Mouse (Mus musculus) neutrophil, adult 65 days (primary cell): Measurements from ENCODE around the gene Olfr512. TPM values are rescaled to one million over a fixed set of nuclear protein-coding genes. Genes with fewer than 3 reads are reported as not detected.

Experiments
- total RNA-seq: library from RNA; stranded (reverse); gene quantifications from 2 replicates; pipeline ENCODE4 v1.2.4, GENCODE M21; 2023

The Olfr512 gene
- not detected in 2 replicates for total RNA-seq

DNA sequence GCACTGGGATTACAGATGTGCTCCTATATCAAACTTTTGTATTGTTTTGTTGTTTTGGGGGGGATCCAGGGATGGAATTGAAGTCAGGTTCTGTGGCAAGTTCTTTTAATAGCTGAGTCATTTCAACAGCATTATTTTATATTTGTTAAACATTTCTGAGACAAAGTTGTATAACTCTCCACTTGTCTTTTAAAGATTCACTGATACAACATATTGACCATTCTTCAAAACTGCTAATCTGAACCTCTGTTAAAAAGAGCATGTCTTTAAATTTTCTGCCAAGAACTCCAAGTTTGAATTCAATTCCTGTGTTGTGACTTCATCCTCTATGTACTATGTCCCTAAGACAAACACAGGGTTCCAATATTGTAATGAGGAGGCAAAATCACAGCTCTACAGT lies at the start of gene Olfr512:
Olfr512 (plus strand) TSS at position 301 of the 400 bp plus-strand sequence.

DNA sequence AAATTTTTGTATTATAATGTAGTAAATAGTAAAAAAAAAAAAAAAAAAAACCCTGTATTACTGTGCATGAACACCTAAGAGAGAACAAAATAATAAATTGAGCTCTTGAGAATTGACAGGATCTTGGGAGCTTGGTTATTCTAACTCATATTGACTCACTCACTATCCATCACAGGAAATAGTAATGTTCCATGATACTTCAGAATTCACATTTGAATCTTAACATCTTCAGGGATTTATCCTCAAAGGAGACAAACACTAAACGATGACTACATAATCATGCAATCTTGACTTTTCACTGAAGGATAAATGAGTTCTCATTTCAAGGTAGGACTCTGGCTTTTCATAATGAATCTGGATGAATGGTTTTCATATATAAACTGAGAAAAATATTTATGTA lies 47.0 kb upstream of the Olfr512 start, which contains the start of gene Olfr510:
Olfr510 (plus strand) TSS at position 301 of the 400 bp plus-strand sequence.

DNA sequence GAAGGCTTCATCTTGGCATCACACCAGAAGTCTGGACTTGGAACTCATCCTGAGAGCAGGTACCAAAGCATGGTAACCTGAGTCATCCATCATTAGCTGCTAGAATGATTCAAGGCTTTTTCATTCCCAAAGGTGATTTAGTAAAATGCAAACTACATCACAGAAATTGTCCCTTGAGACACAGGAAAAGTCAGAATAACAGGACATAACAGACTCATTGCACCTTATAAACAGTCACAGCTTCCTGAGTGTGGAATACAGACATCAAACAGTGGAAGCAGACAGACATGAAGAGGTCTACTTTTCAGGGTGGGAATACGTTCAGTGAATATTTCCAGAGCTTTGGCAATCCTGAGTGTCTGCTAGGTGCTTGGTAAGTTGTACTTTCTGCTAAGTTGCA lies 37.6 kb downstream of the Olfr512 start, which contains the start of gene Olfr513:
Olfr513 (plus strand) TSS at position 301 of the 400 bp plus-strand sequence.

Other genes starting within 250 kb of the Olfr512 start
- not detected in 2 replicates for gene Olfr498, start 248.0 kb upstream of the Olfr512 start, total RNA-seq
- gene Olfr502, start 188.3 kb upstream of the Olfr512 start, total RNA-seq, result not detected in 2 replicates
- gene Olfr503, start 168.8 kb upstream of the Olfr512 start, total RNA-seq, result not detected in 2 replicates
- not detected in 2 replicates for gene Olfr504, start 147.5 kb upstream of the Olfr512 start, total RNA-seq
- gene Olfr506, start 102.5 kb upstream of the Olfr512 start, total RNA-seq, result not detected in 2 replicates
- gene Olfr507, start 91.5 kb upstream of the Olfr512 start, total RNA-seq, result not detected in 2 replicates
- gene Olfr508, start 83.3 kb upstream of the Olfr512 start, total RNA-seq, result not detected in 2 replicates
- not detected in 2 replicates for gene Olfr509, start 61.4 kb upstream of the Olfr512 start, total RNA-seq
- gene Olfr510, start 46.9 kb upstream of the Olfr512 start, total RNA-seq, result not detected in 2 replicates
- gene Olfr513, start 37.7 kb downstream of the Olfr512 start, total RNA-seq, result not detected in 2 replicates
- gene Olfr514, start 112.7 kb downstream of the Olfr512 start, total RNA-seq, result not detected in 2 replicates
- not detected in 2 replicates for gene Olfr516, start 137.2 kb downstream of the Olfr512 start, total RNA-seq
- gene Olfr517, start 159.1 kb downstream of the Olfr512 start, total RNA-seq, result not detected in 2 replicates
- gene Olfr518, start 171.7 kb downstream of the Olfr512 start, total RNA-seq, result not detected in 2 replicates
- gene Olfr519, start 181.1 kb downstream of the Olfr512 start, total RNA-seq, result not detected in 2 replicates
- gene Nlrp10, start 216.9 kb downstream of the Olfr512 start, total RNA-seq, result 0.09 and 0.11 TPM in 2 replicates
- 102 and 104 TPM in 2 replicates for gene Eif3f, start 221.1 kb downstream of the Olfr512 start, total RNA-seq
- gene Tub, start 237.0 kb downstream of the Olfr512 start, total RNA-seq, result 0.35 TPM in 1 of 2 replicates, not detected in the other